Mouse (Mus musculus): ENCODE results near the gene Egfl8.

DNA sequence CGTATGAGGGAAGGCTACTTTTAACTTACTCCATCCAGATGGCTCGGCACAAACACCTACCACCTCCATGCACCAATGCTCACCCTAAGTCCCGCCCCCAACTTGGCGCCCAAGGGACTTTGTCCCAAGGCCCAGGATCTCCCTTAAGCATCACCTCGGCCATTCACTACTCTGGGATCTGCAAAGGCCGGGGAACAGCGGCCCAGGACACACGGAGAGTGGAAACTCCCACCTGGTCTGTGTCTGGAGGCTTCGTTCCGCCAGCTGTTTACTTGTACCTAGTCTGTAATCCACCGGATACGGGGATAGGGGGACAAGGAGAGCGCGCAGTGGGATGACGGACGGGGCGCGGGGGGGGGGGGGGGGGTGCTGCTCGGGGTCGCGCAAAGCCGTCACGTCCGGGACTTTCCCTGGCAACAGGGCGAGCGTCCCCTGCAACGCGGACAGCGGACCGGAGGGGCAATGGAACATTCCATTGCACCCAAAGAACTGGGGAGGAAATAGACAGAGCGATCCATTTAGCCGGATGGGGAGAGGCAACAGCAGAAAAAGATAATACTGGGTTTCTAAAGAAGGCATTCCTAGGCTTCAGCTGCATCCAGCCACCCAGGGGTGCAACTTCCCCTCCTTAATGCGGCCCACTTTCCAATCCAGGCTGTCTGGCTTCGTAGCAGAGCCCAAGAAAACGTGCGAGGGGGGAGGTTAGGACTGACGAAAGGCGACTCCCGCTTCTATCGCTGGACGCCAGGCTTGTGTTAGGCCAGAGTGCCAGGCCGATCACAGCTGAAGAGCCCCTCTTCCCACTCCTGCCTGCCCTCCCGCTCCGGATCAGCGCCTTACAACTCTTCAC, 11.5 kb upstream of the Egfl8 start:
- TF ChIP-seq CTCF (IDR thresholded peaks at IDR 0.05; ENCODE audit: low read depth), result 0 out of 2 replicates have a peak, but pooled peaks have one; percentile 1
- no peak for TF ChIP-seq EP300 (optimal IDR thresholded peaks at IDR 0.05)

Measured in stomach, postnatal 0 days (tissue).